Mouse (Mus musculus) bone marrow, adult 2 months (tissue): Measurements from ENCODE around the gene Cd59a.

Experiments
- CTCF ChIP-seq: fragments of 200-500 bp; IDR thresholded peaks from 2 replicates; pipeline ENCODE4 v1.5.1; 2011; ENCODE audit warnings: low read length, control low read depth; ENCODE audit not compliant: control insufficient read depth, insufficient read depth
- POLR2A ChIP-seq: fragments of 200-500 bp; IDR thresholded peaks from 2 replicates; pipeline ENCODE4 v1.6.1; 2011; ENCODE audit warnings: low read depth, mild to moderate bottlenecking, control low read depth, low read length, borderline replicate concordance; ENCODE audit not compliant: control insufficient read depth

- TF ChIP-seq CTCF, result no peak
- TF ChIP-seq POLR2A, result no peak
These were observed 55.2 kb downstream of the Cd59a start for GRCm38 (mm10) chr2:104150608-104151397.
